Mouse (Mus musculus) NIH3T3 (cell line): Measurements from ENCODE around the gene Mcoln3.

Experiments used
- DNase-seq: peaks from one replicate; pipeline ENCODE4 v3.0.0-alpha.2; 2012; ENCODE audit warnings: low read depth

Mcoln3 gene

DNA sequence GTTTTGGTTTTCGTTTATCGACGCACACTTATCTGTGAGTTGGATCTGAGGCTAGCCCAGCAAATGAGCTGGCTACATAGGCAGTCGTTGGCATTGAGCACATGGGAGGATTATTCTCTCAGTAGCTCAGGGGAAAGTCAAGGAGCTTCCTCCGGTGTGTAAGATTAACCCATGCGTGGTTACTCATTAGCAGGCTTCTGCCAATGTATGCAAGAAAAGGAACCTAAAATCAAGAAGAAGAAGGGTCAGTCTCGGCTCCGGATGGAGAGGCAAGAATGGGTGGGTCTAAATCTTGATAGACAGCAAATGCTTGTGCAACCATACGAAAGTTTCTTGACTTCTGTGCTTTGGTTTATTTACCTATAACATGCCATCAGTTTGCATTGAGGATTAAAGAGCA lies 57.0 kb downstream of the Mcoln3 start:
- no peak for DNase-seq

DNA sequence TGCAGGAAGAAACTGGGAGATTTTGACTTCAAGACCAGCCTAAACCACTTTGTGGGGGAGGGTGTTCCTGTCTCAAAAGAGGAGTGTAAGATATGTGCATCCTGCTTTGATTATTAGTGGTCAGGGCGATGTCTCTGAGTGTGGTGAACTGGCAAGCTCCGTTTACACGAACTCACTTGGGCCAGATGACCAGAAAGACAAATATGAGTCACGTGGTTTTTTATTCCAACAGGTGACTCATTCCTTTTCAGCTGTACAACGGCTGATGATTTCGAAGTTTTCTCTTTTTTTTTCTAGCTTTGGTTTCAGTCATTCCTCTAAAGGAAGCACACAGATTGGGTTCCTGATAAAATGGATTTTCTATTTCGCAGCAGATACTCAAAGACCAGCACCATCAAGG lies 60.0 kb downstream of the Mcoln3 start:
- DNase-seq: peak; percentile 77

DNA sequence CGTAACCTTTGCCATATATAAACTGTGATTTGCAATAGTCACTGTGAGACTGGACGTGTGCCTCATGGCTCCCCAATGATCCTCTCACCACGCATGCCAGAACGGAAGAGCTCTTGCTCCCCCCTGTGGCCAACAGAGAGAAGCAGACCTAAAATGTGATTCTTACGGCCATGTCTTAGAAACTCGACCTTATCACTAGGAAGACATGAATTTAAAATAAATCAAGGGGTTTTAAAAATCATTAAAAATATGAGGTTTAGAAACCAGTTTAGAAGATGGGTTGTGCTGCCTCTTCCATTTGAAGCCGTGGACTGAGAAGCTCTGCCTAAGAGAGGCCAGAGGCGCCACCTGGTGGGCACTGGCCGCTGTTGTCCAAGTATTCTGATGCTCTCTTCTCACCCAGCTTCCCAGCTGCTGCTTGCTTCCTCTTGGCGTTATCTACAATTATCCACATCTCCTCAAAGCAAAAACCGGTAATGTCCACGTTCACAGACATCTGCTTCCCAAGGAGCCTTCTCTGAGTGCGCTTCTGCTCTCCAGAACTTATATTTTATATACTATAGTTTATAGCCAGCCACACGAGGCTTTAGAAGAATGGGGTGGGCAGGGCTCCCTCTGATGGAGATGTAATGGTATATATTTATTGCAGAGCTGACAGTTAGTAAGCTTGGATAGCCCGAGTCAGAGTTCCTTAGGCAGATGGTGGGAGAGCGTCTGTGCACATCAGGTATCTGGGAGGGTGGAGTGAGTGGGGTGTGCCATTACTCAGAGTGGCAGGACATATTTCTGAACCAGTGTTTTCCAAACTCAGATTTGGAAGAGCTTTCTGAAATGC lies 60.7 kb downstream of the Mcoln3 start:
- DNase-seq: peak; percentile 93

DNA sequence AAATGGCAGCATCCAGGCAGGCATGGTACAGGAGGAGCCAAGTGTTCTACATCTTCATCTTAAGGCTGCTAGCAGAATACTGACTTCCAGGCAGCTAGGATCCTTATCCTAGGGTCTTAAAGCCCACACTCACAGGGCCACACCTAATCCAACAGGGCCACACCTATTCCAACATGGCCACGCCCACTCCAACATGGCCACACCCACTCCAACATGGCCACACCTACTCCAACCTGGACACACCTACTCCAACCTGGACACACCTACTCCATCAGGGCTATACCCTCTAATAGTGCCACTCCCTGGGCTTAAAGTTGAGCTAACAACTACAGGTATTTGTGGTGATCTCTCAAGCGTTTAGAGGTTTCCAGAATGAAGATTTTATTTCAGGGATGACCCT lies 63.1 kb downstream of the Mcoln3 start:
- DNase-seq: no peak

DNA sequence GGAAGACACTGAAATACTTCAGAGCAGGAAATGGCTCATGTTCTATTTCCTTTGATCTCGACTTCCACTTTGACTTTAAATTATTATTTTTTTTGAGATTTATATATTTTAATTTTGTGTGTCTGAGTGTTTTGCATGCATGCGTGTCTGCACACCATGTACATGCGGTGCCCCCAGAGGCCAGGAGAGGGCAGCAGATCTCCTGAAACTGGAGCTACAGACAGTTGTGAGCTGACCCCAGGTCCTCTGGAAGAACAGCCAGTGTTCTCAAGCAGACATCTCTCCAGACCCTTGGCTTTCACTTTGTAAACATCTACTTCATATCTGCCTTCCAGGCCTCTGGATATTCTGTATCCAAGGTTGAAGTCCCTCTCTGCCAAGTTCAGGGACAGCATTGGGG lies 63.7 kb downstream of the Mcoln3 start:
- peak; percentile 69 for DNase-seq

DNA sequence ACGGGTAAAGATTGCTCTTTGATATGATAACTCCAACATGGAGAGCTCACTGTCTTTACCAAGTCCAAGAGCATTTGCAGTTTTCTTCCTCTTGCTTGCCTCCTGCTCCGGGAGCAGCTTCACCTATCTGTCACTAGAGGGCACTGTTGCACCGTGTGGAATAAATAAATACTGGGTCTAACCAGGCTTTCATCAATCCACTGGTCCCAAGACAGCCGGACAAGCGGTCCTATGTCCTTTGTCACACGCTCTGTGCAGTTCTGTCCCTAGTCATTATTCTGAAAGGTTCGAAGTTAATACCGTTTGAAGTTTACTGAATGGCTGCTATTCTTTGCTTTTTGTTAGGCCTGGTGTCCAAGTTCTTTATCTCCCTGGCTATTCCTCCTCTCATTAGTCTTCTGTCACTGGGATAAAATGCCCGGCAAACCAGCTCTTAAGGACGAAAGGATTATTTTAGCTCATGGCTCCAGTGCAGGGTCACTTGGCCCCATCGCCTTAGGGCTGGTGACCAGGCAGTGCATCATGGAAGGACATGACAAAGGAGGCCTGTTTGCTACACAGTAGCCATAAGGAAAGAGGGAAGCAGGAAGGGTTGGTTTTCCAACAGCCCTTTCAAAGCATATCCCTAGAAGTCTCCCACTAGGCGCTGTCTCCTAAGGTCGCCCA lies 67.9 kb downstream of the Mcoln3 start:
- peak; percentile 92 for DNase-seq

DNA sequence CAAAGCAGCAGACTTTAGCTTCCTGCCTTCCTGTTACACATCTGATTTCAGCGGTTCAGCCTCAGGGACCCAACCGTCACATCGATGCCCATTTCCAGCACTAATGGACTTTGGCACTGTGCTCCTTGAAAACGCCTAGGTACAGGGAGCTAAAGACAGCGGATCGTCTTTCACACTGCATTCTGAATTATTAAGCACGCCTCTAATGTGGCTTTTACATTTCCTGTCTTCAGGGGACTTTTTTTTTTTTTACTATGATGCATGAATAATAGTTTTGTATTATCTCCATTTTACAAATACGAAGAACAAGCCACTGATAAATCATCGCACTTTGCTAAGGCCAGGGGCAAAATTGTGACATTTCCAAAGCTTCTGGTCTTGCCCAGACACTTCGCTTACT lies 68.8 kb downstream of the Mcoln3 start:
- no peak for DNase-seq

DNA sequence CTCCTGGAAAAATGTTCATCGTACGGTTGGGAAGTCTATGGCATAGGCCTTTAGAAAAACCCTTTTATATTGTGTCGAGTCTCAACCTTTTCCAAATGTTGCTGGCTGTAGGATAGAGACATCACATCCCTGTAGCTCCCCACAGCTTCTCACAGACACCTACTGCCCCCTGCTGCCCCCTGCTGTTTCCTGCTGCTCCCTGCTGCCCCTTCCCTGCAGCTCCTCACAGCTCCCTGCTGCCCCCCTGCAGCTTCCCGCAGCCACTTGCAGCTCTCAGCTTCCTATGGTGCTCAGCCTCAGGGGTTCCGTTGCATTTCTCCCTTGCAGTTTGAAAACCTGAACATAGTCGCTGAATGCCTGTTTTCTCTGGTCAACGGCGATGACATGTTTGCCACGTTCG lies 72.7 kb downstream of the Mcoln3 start:
- peak; percentile 21 for DNase-seq
